18 mouse cellular contexts compared by ENCODE assay signal in the genomic region with DNA sequence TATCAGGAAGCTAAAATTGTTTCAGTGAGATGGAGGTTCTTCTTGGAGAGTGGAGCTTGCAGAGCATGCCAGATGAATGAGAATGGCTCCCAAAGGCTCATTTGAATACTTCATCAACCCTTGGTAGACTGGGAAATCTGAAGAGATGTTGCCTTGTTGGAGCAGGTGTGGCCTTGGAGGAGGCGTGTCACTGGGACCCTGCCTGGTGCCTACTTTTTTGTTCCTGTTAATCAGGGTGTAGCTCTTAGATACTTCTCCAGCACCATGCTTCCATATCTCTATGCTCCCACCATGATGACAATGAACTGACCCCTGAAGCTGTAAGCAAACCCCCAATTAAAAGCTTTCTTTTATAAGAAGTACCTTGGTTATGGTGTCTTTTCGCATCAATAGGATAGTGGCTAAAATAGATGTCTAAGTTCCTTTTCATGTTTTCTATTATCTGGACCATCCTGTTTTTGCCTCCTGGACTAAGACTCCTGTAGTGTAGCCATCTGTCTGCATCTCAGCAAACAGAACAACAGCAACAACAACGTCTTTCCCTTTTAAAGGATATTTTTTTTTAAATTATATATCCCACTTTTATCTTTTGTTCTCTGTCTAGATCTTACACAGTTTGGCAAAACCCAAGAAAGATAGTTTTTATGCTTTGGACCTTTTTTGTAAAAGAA. TPM values are rescaled to one million over a fixed set of nuclear protein-coding genes. Genes with fewer than 3 reads are reported as not detected.
DNase-seq lines count a peak whose midpoint lies in the region; TF ChIP-seq lines count a peak whose summit lies in the region.
"Had no signal": no experiment of that assay in that cellular context is flagged by ENCODE, and none has a peak within 500 bp of the region (broad histone marks: within the 10 kb centered on the region; RNA-seq: fewer than 3 reads in every experiment).

No protein-coding gene starts in this region.

- peak; percentile 90 for DNase-seq in brain, adult 2 months (ENCODE audit: low read depth, low spot score)
- peak; percentile 61 for DNase-seq in cerebellum, adult 11-12 months
- DNase-seq in cerebellum, adult 9-10 months = peak; percentile 87
- DNase-seq in cerebellum, postnatal 25 days = peak; percentile 58 to 68
- DNase-seq in liver = no peak
- no peak for DNase-seq in testis, postnatal 14 days (ENCODE audit: low spot score)
- DNase-seq in layer of hippocampus, adult 2 months (ENCODE audit: low spot score in 2 of 2) = no peak
- DNase-seq: adrenal gland, adult 8-10 months; forebrain, postnatal 0 days; gastrocnemius, postnatal 14 days; heart, adult 2 months; heart, postnatal 36 days; kidney, adult 11 months; kidney, adult 9 months had no signal

- H3K27ac ChIP-seq in layer of hippocampus, adult 2 months = no peak overlapping the region
- H3K27ac ChIP-seq: embryonic facial prominence, embryonic 13.5 days; forebrain, embryonic 13.5 days; heart, adult 2 months; heart, embryonic 15.5 days; hindbrain, embryonic 15.5 days had no signal

- no peak for TF ChIP-seq CTCF in layer of hippocampus, adult 2 months (conservative IDR thresholded peaks at IDR 0.05)

- H3K4me3 ChIP-seq in layer of hippocampus, adult 2 months = no peak overlapping the region
- H3K4me3 ChIP-seq: embryonic facial prominence, embryonic 13.5 days; forebrain, embryonic 13.5 days; heart, adult 2 months; heart, embryonic 15.5 days; hindbrain, embryonic 15.5 days had no signal

RNA-seq across cellular contexts. Expression of a gene that starts 25.6 kb away (rescaled TPM):
- 10 to 100 TPM; 43.3 to 50.6 TPM for total RNA-seq in layer of hippocampus, adult 2 months (2021)

Comparison
In these comparisons a context has a peak if more than half of its experiments do, and no peak if none do; other contexts are left out.
1. DNase-seq: peak in brain, adult 2 months (single experiment), cerebellum, adult 11-12 months (single experiment), cerebellum, adult 9-10 months (single experiment) and cerebellum, postnatal 25 days (2 of 2); none in liver (single experiment), testis, postnatal 14 days (single experiment) and layer of hippocampus, adult 2 months (0 of 2).